Mouse (Mus musculus): ENCODE results near the gene C77080. TPM values are rescaled to one million over a fixed set of nuclear protein-coding genes. Genes with fewer than 3 reads are reported as not detected.

C77080 gene
- polyA plus RNA-seq, 1 experiment = 8.7 TPM

- Histone ChIP-seq H3K27me3 (replicated peaks) (no peaks in the 10 kb centered on the region), H3K36me3 (replicated peaks; ENCODE audit: low read length) (peaks cover 98% of the 10 kb centered on the region), H3K4me3 (replicated peaks) (no peak overlapping the region), H3K9me3 (no peaks in the 10 kb centered on the region), H3K4me1 (no peaks in the 10 kb centered on the region; the same call in 1 of the 2 replicates)
- no peak for TF ChIP-seq GATA1 (IDR thresholded peaks at IDR 0.05; ENCODE audit: borderline replicate concordance, low read length)
- no peak for TF ChIP-seq FLI1 (IDR thresholded peaks at IDR 0.05; ENCODE audit: low read length)
Observed at GRCm38 (mm10) chr4:129204655-129205054, 56.5 kb downstream of the C77080 start.

- H3K36me3 ChIP-seq (replicated peaks; ENCODE audit: low read length) = peaks cover 89% of the 10 kb centered on the region
- no peaks in the 10 kb centered on the region for H3K27me3 ChIP-seq (replicated peaks)
- H3K4me3 ChIP-seq (replicated peaks) = no peak overlapping the region
- peaks cover 39% of the 10 kb centered on the region for H3K4me1 ChIP-seq
- TF ChIP-seq GATA1 (IDR thresholded peaks at IDR 0.05; ENCODE audit: borderline replicate concordance, low read length) (no peak), FLI1 (IDR thresholded peaks at IDR 0.05; ENCODE audit: low read length) (no peak)
- no peaks in the 10 kb centered on the region for H3K9me3 ChIP-seq
Observed at GRCm38 (mm10) chr4:129197514-129197913, 63.7 kb downstream of the C77080 start.

GRCm38 (mm10) chr4:129194280-129194679 is 66.9 kb downstream of the C77080 start:
- Histone ChIP-seq H3K9me3 (no peaks in the 10 kb centered on the region), H3K4me1 (peaks cover 61% of the 10 kb centered on the region), H3K4me3 (replicated peaks) (no peak overlapping the region), H3K36me3 (replicated peaks; ENCODE audit: low read length) (peaks cover 63% of the 10 kb centered on the region), H3K27me3 (replicated peaks) (no peaks in the 10 kb centered on the region)
- TF ChIP-seq GATA1 (IDR thresholded peaks at IDR 0.05; ENCODE audit: borderline replicate concordance, low read length) (no peak), FLI1 (IDR thresholded peaks at IDR 0.05; ENCODE audit: low read length) (no peak)

DNA sequence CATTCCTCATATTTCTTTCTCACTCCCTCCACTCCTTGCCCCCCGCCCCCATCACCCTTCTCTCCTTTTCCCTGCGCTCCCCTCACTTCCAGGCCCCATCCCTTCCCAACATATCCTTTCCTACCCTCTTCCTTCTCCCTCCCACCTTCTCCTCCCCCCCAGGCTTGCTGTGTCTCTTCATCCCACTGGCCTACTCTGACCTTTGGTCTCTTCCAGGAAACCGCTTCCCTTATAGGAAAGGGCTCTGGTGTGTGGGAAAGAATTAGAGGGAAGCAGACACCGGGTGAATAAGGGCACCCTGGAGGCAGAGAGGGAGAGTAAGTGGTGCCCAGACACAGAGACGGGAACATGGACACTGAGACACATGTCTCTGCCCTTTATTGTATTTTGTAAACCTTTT is 69.5 kb downstream of the C77080 start:
- Histone ChIP-seq H3K27me3 (replicated peaks) (no peaks in the 10 kb centered on the region), H3K9me3 (no peaks in the 10 kb centered on the region), H3K4me3 (replicated peaks) (peak overlapping the region; percentile 57), H3K4me1 (peaks cover 73% of the 10 kb centered on the region), H3K36me3 (replicated peaks; ENCODE audit: low read length) (peaks cover 42% of the 10 kb centered on the region)
- no peak for TF ChIP-seq FLI1 (IDR thresholded peaks at IDR 0.05; ENCODE audit: low read length)

DNA sequence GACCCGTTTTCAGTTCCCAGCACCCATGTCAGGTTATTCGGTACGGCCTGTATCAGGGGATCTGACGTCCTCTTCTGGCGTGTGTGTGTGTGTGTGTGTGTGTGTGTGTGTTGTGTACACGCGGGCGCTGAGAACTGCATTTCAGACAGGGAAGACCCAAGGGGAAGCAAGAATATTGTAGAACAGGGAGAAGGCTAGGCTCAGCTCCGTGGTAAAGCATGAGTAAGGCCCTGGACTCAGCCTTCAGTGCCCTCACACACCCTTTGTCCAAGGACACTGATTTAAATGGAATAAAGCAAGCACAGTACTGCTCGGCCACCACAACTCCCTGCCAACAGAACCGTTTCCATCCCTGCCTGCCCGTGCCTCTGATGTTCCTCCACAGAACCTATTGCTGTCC is 70.7 kb downstream of the C77080 start:
- Histone ChIP-seq H3K27me3 (replicated peaks) (no peaks in the 10 kb centered on the region), H3K36me3 (replicated peaks; ENCODE audit: low read length) (peaks cover 30% of the 10 kb centered on the region), H3K4me1 (peaks cover 61% of the 10 kb centered on the region), H3K9me3 (no peaks in the 10 kb centered on the region), H3K4me3 (replicated peaks) (peak overlapping the region; percentile 96)
- TF ChIP-seq GATA1 (IDR thresholded peaks at IDR 0.05; ENCODE audit: borderline replicate concordance, low read length) (no peak), FLI1 (IDR thresholded peaks at IDR 0.05; ENCODE audit: low read length) (no peak)

DNA sequence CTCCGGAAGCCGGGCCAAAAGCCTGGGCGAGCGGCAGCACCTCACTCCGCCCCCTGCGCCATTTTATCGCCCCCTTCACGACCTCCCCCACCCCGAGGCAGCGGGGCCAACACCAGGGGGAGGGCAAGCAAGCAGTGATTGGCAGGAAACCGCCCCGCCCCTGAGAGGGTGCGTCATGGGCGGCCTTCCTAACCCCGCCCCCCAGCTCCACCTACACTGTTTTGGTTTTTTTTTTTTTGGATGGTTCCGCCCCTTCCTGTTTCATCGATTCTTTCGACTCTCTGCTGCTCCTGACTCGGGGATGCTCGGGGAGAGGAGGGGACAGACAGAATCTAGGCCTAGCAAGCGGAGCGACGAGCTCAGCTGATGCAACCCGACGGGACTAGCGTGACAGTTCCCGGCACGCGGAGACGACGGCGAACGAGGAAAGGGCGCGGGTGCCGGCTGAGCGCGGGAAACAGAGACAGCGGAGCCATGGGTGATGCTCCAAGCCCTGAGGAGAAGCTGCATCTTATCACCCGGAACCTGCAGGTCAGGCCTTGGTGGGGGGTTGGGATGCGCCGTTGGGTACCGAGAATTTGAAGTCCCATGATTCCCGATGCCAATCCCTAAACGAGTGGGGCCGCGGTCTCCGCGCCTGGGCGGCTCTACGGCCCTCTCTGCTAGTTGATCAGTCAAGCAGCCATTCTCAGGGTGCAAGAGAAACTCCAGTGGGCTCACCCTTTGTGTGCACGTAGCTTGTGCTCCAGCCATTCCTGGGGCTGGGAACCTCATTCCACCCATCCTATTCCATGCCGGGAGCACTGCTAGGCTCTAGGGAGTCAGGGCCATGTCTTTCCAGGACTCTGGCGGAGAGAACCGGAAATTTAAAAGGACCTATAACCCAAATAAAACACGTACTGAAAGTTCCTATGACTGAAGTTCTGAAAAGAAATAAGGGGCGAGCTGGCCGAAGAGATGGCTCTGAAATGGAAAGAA is 71.4 kb downstream of the C77080 start, which contains the start of the genes S100pbp and Yars:
Gene S100pbp, minus strand, starts transcription at position 186 of the 978 bp plus-strand sequence.
Gene Yars, plus strand, starts transcription at position 219 of the 978 bp plus-strand sequence.
- peaks cover 25% of the 10 kb centered on the region for H3K36me3 ChIP-seq (replicated peaks; ENCODE audit: low read length)
- TF ChIP-seq FLI1 (IDR thresholded peaks at IDR 0.05; ENCODE audit: low read length) (peak; percentile 59; the same call in 1 of the 2 replicates), GATA1 (IDR thresholded peaks at IDR 0.05; ENCODE audit: borderline replicate concordance, low read length) (no peak)
- H3K9me3 ChIP-seq = no peaks in the 10 kb centered on the region
- peaks cover 54% of the 10 kb centered on the region for H3K4me1 ChIP-seq
- no peaks in the 10 kb centered on the region for H3K27me3 ChIP-seq (replicated peaks)
- peak within 1 kb of the TSS; percentile 96 for H3K4me3 ChIP-seq (replicated peaks)

GRCm38 (mm10) chr4:129188803-129189541 is 72.2 kb downstream of the C77080 start:
- Histone ChIP-seq H3K27me3 (replicated peaks) (no peaks in the 10 kb centered on the region), H3K4me3 (replicated peaks) (peak overlapping the region; percentile 96), H3K9me3 (no peaks in the 10 kb centered on the region), H3K4me1 (peaks cover 46% of the 10 kb centered on the region), H3K36me3 (replicated peaks; ENCODE audit: low read length) (peaks cover 20% of the 10 kb centered on the region)
- TF ChIP-seq GATA1 (IDR thresholded peaks at IDR 0.05; ENCODE audit: borderline replicate concordance, low read length) (no peak), FLI1 (IDR thresholded peaks at IDR 0.05; ENCODE audit: low read length) (no peak)

GRCm38 (mm10) chr4:129188041-129188659 is 73.1 kb downstream of the C77080 start:
- TF ChIP-seq FLI1 (IDR thresholded peaks at IDR 0.05; ENCODE audit: low read length) = no peak
- no peak for TF ChIP-seq GATA1 (IDR thresholded peaks at IDR 0.05; ENCODE audit: borderline replicate concordance, low read length)
- Histone ChIP-seq H3K4me1 (peaks cover 39% of the 10 kb centered on the region), H3K36me3 (replicated peaks; ENCODE audit: low read length) (peaks cover 17% of the 10 kb centered on the region), H3K9me3 (no peaks in the 10 kb centered on the region), H3K4me3 (replicated peaks) (peak overlapping the region; percentile 96), H3K27me3 (replicated peaks) (no peaks in the 10 kb centered on the region)

DNA sequence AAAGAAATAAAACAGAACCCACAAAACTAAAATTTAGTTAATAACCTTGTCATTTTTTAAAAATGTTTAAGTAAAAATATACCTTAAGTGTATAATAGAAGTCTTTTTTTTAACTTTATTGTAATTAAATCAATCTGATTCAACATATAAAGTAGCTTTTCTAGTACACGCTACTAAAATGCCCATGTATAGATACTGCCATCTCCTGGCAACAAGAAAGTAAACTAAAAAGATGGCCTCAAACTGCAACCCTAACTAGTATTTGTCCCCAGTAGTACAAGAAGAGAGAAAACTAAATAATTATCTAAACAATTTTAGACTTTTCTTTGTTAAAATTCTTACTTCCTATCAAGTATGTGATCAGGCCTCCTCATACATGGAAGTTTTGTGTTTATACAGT is 81.6 kb downstream of the C77080 start:
- Histone ChIP-seq H3K4me1 (no peaks in the 10 kb centered on the region), H3K27me3 (replicated peaks) (no peaks in the 10 kb centered on the region), H3K9me3 (no peaks in the 10 kb centered on the region), H3K4me3 (replicated peaks) (no peak overlapping the region), H3K36me3 (replicated peaks; ENCODE audit: low read length) (peaks cover 74% of the 10 kb centered on the region)
- no peak for TF ChIP-seq FLI1 (IDR thresholded peaks at IDR 0.05; ENCODE audit: low read length)
- TF ChIP-seq GATA1 (IDR thresholded peaks at IDR 0.05; ENCODE audit: borderline replicate concordance, low read length) = no peak

All from megakaryocyte, embryonic 14.5 days (primary cell).